Comparison of ENCODE assay signal across 11 mouse cellular contexts in genomic region chr3:127749266-127749665, GRCm38 (mm10). TPM values are rescaled to one million over a fixed set of nuclear protein-coding genes. Genes with fewer than 3 reads are reported as not detected.
DNase-seq lines count a peak whose midpoint lies in the region; ATAC-seq and TF ChIP-seq lines count a peak whose summit lies in the region.
"Had no signal": no experiment of that assay in that cellular context is flagged by ENCODE, and none has a peak within 500 bp of the region (broad histone marks: within the 10 kb centered on the region; RNA-seq: fewer than 3 reads in every experiment).

No protein-coding gene starts in this region.

- 6% methylated on average over 9 of the region's 9 CpGs for WGBS in forebrain, embryonic 10.5 days
- 21% methylated on average over 9 of the region's 9 CpGs for WGBS in limb, embryonic 11.5 days
- 3% methylated on average over 9 of the region's 9 CpGs for WGBS in neural tube, embryonic 14.5 days
- WGBS in liver, postnatal 0 days (ENCODE audit: insufficient replicate concordance), result 38% methylated on average over 9 of the region's 9 CpGs

- peaks cover 70% of the 10 kb centered on the region for H3K4me1 ChIP-seq in forebrain, embryonic 10.5 days
- no peaks in the 10 kb centered on the region for H3K4me1 ChIP-seq in limb, embryonic 11.5 days (ENCODE audit: control insufficient read depth, insufficient read depth, low read length)
- H3K4me1 ChIP-seq in neural tube, embryonic 14.5 days (ENCODE audit: control insufficient read depth, insufficient read depth, low read length), result peaks cover 12% of the 10 kb centered on the region
- H3K4me1 ChIP-seq in liver, postnatal 0 days (ENCODE audit: insufficient read depth), result no peaks in the 10 kb centered on the region

- peak overlapping the region; percentile 19; the same call in 1 of the 2 replicates for H3K4me3 ChIP-seq in layer of hippocampus, adult 2 months
- H3K4me3 ChIP-seq in forebrain, embryonic 10.5 days, result peak overlapping the region; percentile 39
- H3K4me3 ChIP-seq in limb, embryonic 11.5 days (ENCODE audit: low read depth, low read length), result no peak overlapping the region
- peak overlapping the region; percentile 3; the same call in 1 of the 2 replicates for H3K4me3 ChIP-seq in neural tube, embryonic 14.5 days (ENCODE audit: low read depth, low read length)
- H3K4me3 ChIP-seq in liver, postnatal 0 days (ENCODE audit: low read depth, low read length), result no peak overlapping the region

- TF ChIP-seq CTCF in layer of hippocampus, adult 2 months (conservative IDR thresholded peaks at IDR 0.05), result no peak
- no peak for TF ChIP-seq CTCF in liver, postnatal 0 days (IDR thresholded peaks at IDR 0.05; ENCODE audit: low read depth)

- H3K36me3 ChIP-seq in forebrain, embryonic 10.5 days (replicated peaks), result no peaks in the 10 kb centered on the region
- no peaks in the 10 kb centered on the region for H3K36me3 ChIP-seq in limb, embryonic 11.5 days (ENCODE audit: control insufficient read depth, insufficient read depth, low read length)
- no peaks in the 10 kb centered on the region for H3K36me3 ChIP-seq in neural tube, embryonic 14.5 days (ENCODE audit: control insufficient read depth, insufficient read depth, low read length)
- H3K36me3 ChIP-seq in liver, postnatal 0 days (replicated peaks; ENCODE audit: insufficient read depth, low read length), result no peaks in the 10 kb centered on the region

- H3K9ac ChIP-seq in limb, embryonic 11.5 days (ENCODE audit: low read length), result no peak overlapping the region
- no peak overlapping the region for H3K9ac ChIP-seq in neural tube, embryonic 14.5 days (replicated peaks; ENCODE audit: low read depth, low read length)
- H3K9ac ChIP-seq in liver, postnatal 0 days (replicated peaks), result no peak overlapping the region

- TF ChIP-seq EP300 in liver, postnatal 0 days (IDR thresholded peaks at IDR 0.05; ENCODE audit: low read depth), result no peak

- no peak for DNase-seq in layer of hippocampus, adult 2 months (ENCODE audit: low spot score in 2 of 2)
- no peak for DNase-seq in layer of hippocampus, adult 11-12 months (ENCODE audit: low spot score)
- peak; percentile 62 for DNase-seq in forebrain, embryonic 10.5 days (ENCODE audit: extremely low spot score, low spot score)
- no peak for DNase-seq in limb, embryonic 11.5 days (ENCODE audit: low spot score)
- no peak for DNase-seq in liver, postnatal 0 days
- no peak for DNase-seq in cerebellum, adult 11-12 months
- DNase-seq in cerebellum, adult 11 months, result no peak
- DNase-seq: adrenal gland, postnatal 10 days; lung, adult 18-20 months; thymus, postnatal 4 days had no signal

- ATAC-seq in limb, embryonic 11.5 days (ENCODE audit: insufficient number of reproducible peaks, low FRiP score, low TSS enrichment, low read depth), result no peak
- peak; percentile 41; the same call in 1 of the 2 replicates for ATAC-seq in neural tube, embryonic 14.5 days (ENCODE audit: low read depth)
- no peak for ATAC-seq in liver, postnatal 0 days

- H3K27me3 ChIP-seq in forebrain, embryonic 10.5 days (ENCODE audit: poor library complexity, severe bottlenecking), result peaks cover 97% of the 10 kb centered on the region
- H3K27me3 ChIP-seq in limb, embryonic 11.5 days (ENCODE audit: control insufficient read depth, insufficient read depth, low read length), result peaks cover 31% of the 10 kb centered on the region
- H3K27me3 ChIP-seq in neural tube, embryonic 14.5 days (ENCODE audit: control insufficient read depth, insufficient read depth, low read length), result peaks cover 6% of the 10 kb centered on the region; the same call in 1 of the 2 replicates
- 0 out of 2 replicates have a peak, but pooled peaks cover 4% of the 10 kb centered on the region for H3K27me3 ChIP-seq in liver, postnatal 0 days (ENCODE audit: insufficient read depth, low read length)

- no peaks in the 10 kb centered on the region for H3K9me3 ChIP-seq in forebrain, embryonic 10.5 days
- H3K9me3 ChIP-seq in limb, embryonic 11.5 days (ENCODE audit: control insufficient read depth, low read length), result no peaks in the 10 kb centered on the region; the same call in 1 of the 2 replicates
- no peaks in the 10 kb centered on the region for H3K9me3 ChIP-seq in neural tube, embryonic 14.5 days (ENCODE audit: control insufficient read depth, low read length)
- no peaks in the 10 kb centered on the region for H3K9me3 ChIP-seq in liver, postnatal 0 days (ENCODE audit: low read length)

- no peak overlapping the region for H3K27ac ChIP-seq in layer of hippocampus, adult 2 months
- peak overlapping the region; percentile 88 for H3K27ac ChIP-seq in forebrain, embryonic 10.5 days
- no peak overlapping the region for H3K27ac ChIP-seq in limb, embryonic 11.5 days (replicated peaks; ENCODE audit: low read depth, low read length)
- H3K27ac ChIP-seq in neural tube, embryonic 14.5 days (ENCODE audit: low read depth, low read length), result no peak overlapping the region
- no peak overlapping the region for H3K27ac ChIP-seq in liver, postnatal 0 days (ENCODE audit: low read depth)

- H3K4me2 ChIP-seq in limb, embryonic 11.5 days (ENCODE audit: low read depth, severe bottlenecking), result peak overlapping the region; percentile 25
- H3K4me2 ChIP-seq in neural tube, embryonic 14.5 days (ENCODE audit: low read depth, low read length), result peak overlapping the region; percentile 41
- no peak overlapping the region for H3K4me2 ChIP-seq in liver, postnatal 0 days (ENCODE audit: low read depth, low read length)

RNA-seq across cellular contexts. Expression of gene Alpk1, which starts 31.1 kb away (rescaled TPM):
- total RNA-seq in layer of hippocampus, adult 2 months (2021), result 10 to 100 TPM in 1 of 2 experiments, 1 to 10 TPM in 1; 10.0 to 11.0 TPM
- polyA plus RNA-seq in forebrain, embryonic 10.5 days (2016; fragmentation: Nextera tagmentation; extraction: Ambion mirVana), result 0.76 and 0.87 TPM in 2 replicates
- 0.37 and 0.74 TPM in 2 replicates for polyA plus RNA-seq in limb, embryonic 11.5 days (2014; fragmentation: Nextera tagmentation; extraction: Ambion mirVana)
- polyA plus RNA-seq in neural tube, embryonic 14.5 days (2014; fragmentation: Nextera tagmentation; extraction: Ambion mirVana), result 0.31 and 0.54 TPM in 2 replicates
- polyA plus RNA-seq in liver, postnatal 0 days (2015; fragmentation: Nextera tagmentation; extraction: Ambion mirVana), result 0.25 and 0.39 TPM in 2 replicates

RNA-seq across cellular contexts. Expression of gene Tifa, which starts 40.3 kb away (rescaled TPM):
- 1 to 10 TPM; 6.2 to 6.9 TPM for total RNA-seq in layer of hippocampus, adult 2 months (2021)
- polyA plus RNA-seq in forebrain, embryonic 10.5 days (2016; fragmentation: Nextera tagmentation; extraction: Ambion mirVana), result 1.8 and 2.4 TPM in 2 replicates
- polyA plus RNA-seq in limb, embryonic 11.5 days (2014; fragmentation: Nextera tagmentation; extraction: Ambion mirVana), result 2.0 and 2.9 TPM in 2 replicates
- polyA plus RNA-seq in neural tube, embryonic 14.5 days (2014; fragmentation: Nextera tagmentation; extraction: Ambion mirVana), result 2.5 and 3.2 TPM in 2 replicates
- 20.2 and 21.2 TPM in 2 replicates for polyA plus RNA-seq in liver, postnatal 0 days (2015; fragmentation: Nextera tagmentation; extraction: Ambion mirVana)

Comparison
In these comparisons a context has a peak if more than half of its experiments do, and no peak if none do; other contexts are left out.
1. H3K4me3 ChIP-seq: peak in layer of hippocampus, adult 2 months (single experiment), forebrain, embryonic 10.5 days (single experiment) and neural tube, embryonic 14.5 days (single experiment); none in limb, embryonic 11.5 days (single experiment) and liver, postnatal 0 days (single experiment).